Mouse (Mus musculus): ENCODE measurements around the gene Ppp1r9a.

Gene Ppp1r9a

GRCm38 (mm10) chr6:5010553-5011416, 108.1 kb downstream of the Ppp1r9a start:
- DNase-seq = no peak

GRCm38 (mm10) chr6:5012794-5013193, 110.1 kb downstream of the Ppp1r9a start:
- DNase-seq = no peak

GRCm38 (mm10) chr6:5014567-5014966, 111.8 kb downstream of the Ppp1r9a start:
- DNase-seq = no peak

- no peak for DNase-seq
Observed at GRCm38 (mm10) chr6:5015173-5015572, 112.5 kb downstream of the Ppp1r9a start.

GRCm38 (mm10) chr6:5017945-5018511, 115.3 kb downstream of the Ppp1r9a start:
- DNase-seq = no peak

- peak; percentile 24 for DNase-seq
Observed at GRCm38 (mm10) chr6:5019208-5019607, 116.5 kb downstream of the Ppp1r9a start.

- DNase-seq = no peak
Observed at GRCm38 (mm10) chr6:5019969-5020368, 117.3 kb downstream of the Ppp1r9a start.

GRCm38 (mm10) chr6:5020510-5020909, 117.8 kb downstream of the Ppp1r9a start:
- no peak for DNase-seq

GRCm38 (mm10) chr6:5022677-5023076, 120.0 kb downstream of the Ppp1r9a start:
- no peak for DNase-seq

- no peak for DNase-seq
Observed at GRCm38 (mm10) chr6:5024893-5025292, 122.2 kb downstream of the Ppp1r9a start.

GRCm38 (mm10) chr6:5026772-5027171, 124.1 kb downstream of the Ppp1r9a start:
- no peak for DNase-seq

- no peak for DNase-seq
Observed at GRCm38 (mm10) chr6:5027213-5027612, 124.5 kb downstream of the Ppp1r9a start.

- DNase-seq = no peak
Observed at GRCm38 (mm10) chr6:5027801-5028200, 125.1 kb downstream of the Ppp1r9a start.

GRCm38 (mm10) chr6:5029205-5029927, 126.6 kb downstream of the Ppp1r9a start:
- DNase-seq = no peak

- DNase-seq = no peak
Observed at GRCm38 (mm10) chr6:5029956-5030355, 127.2 kb downstream of the Ppp1r9a start.

GRCm38 (mm10) chr6:5032986-5033633, 130.4 kb downstream of the Ppp1r9a start:
- DNase-seq = no peak

- DNase-seq = no peak
Observed at GRCm38 (mm10) chr6:5037225-5037624, 134.5 kb downstream of the Ppp1r9a start.

GRCm38 (mm10) chr6:5038140-5038749, 135.5 kb downstream of the Ppp1r9a start:
- no peak for DNase-seq

- DNase-seq = no peak
Observed at GRCm38 (mm10) chr6:5039316-5039715, 136.6 kb downstream of the Ppp1r9a start.

- DNase-seq = no peak
Observed at GRCm38 (mm10) chr6:5045854-5046253, 143.1 kb downstream of the Ppp1r9a start.

- no peak for DNase-seq
Observed at GRCm38 (mm10) chr6:5048025-5048424, 145.3 kb downstream of the Ppp1r9a start.

- no peak for DNase-seq
Observed at GRCm38 (mm10) chr6:5052309-5052708, 149.6 kb downstream of the Ppp1r9a start.

Measured in kidney, adult 9 months (tissue).